Mouse (Mus musculus) embryonic facial prominence, embryonic 13.5 days (tissue): Measurements from ENCODE around the gene Ccdc115. TPM values are rescaled to one million over a fixed set of nuclear protein-coding genes. Genes with fewer than 3 reads are reported as not detected.

Experiments
- ATAC-seq: fragments of 200-750 bp; cut with Nextera tagmentation; 2 replicates; pipeline ENCODE4 v1.8.0; 2017; ENCODE audit warnings: low read depth; ENCODE audit not compliant: insufficient number of reproducible peaks, insufficient read depth, low FRiP score, low TSS enrichment
- H3K27ac ChIP-seq: fragments of 300-500 bp; sonication (generic); 2 replicates; pipeline ENCODE4 v1.5.1; 2015; ENCODE audit warnings: moderate library complexity, mild to moderate bottlenecking, inconsistent platforms
- H3K27me3 ChIP-seq: fragments of 300-500 bp; sonication (generic); 2 replicates; pipeline ENCODE4 v1.6.1; 2015; ENCODE audit warnings: mild to moderate bottlenecking, inconsistent platforms
- H3K36me3 ChIP-seq: fragments of 300-500 bp; sonication (generic); 2 replicates; pipeline ENCODE4 v1.6.1; 2015; ENCODE audit warnings: mild to moderate bottlenecking, inconsistent platforms
- H3K4me1 ChIP-seq: fragments of 300-500 bp; sonication (generic); 2 replicates; pipeline ENCODE4 v1.6.1; 2015; ENCODE audit warnings: inconsistent platforms
- H3K4me2 ChIP-seq: fragments of 300-500 bp; sonication (generic); 2 replicates; pipeline ENCODE4 v1.6.1; 2015; ENCODE audit warnings: moderate library complexity, mild to moderate bottlenecking, inconsistent platforms
- H3K4me3 ChIP-seq: fragments of 300-500 bp; sonication (generic); 2 replicates; pipeline ENCODE4 v1.5.1; 2015; ENCODE audit warnings: mild to moderate bottlenecking, inconsistent platforms
- H3K9ac ChIP-seq: fragments of 300-500 bp; sonication (generic); 2 replicates; pipeline ENCODE4 v1.6.1; 2015; ENCODE audit warnings: mild to moderate bottlenecking, inconsistent platforms
- H3K9me3 ChIP-seq: fragments of 300-500 bp; sonication (generic); 2 replicates; pipeline ENCODE4 v1.6.1; 2016; ENCODE audit warnings: inconsistent platforms
- WGBS: fragments of 180-500 bp; shearing (Covaris S2); methylation state at CpG from one replicate; pipeline ENCODE4 v1.1.7; 2015; ENCODE audit warnings: mixed read lengths; 5-methylcytosine and 5-hydroxymethylcytosine counted together
- microRNA-seq: library from miRNA; unstranded; fragments of <30 nt; microRNA quantifications from one replicate; pipeline ENCODE4, GENCODE M21; 2016
- polyA plus RNA-seq: library from polyadenylated mRNA; unstranded; fragments of >200 nt; fragmentation: Nextera tagmentation; extraction: Ambion mirVana; gene quantifications from 2 replicates; pipeline ENCODE4 v1.2.1, GENCODE M21; 2015

The Ccdc115 gene
- polyA plus RNA-seq, 1 experiment from 2014 or later: 49.2 TPM

GRCm38 (mm10) chr1:34396321-34396720 lies 43.2 kb downstream of the Ccdc115 start:
- WGBS: 89% methylated on average over 4 of the region's 4 CpGs
- Histone ChIP-seq H3K4me2 (no peak overlapping the region), H3K27me3 (no peaks in the 10 kb centered on the region), H3K9ac (no peak overlapping the region), H3K4me1 (no peaks in the 10 kb centered on the region), H3K4me3 (no peak overlapping the region), H3K36me3 (no peaks in the 10 kb centered on the region), H3K9me3 (no peaks in the 10 kb centered on the region), H3K27ac (no peak overlapping the region)
- no peak for ATAC-seq

GRCm38 (mm10) chr1:34389234-34389891 lies 50.1 kb downstream of the Ccdc115 start:
- no peak for ATAC-seq
- Histone ChIP-seq H3K27me3 (no peaks in the 10 kb centered on the region), H3K4me3 (no peak overlapping the region), H3K9me3 (no peaks in the 10 kb centered on the region), H3K27ac (peak overlapping the region; percentile 64), H3K4me2 (no peak overlapping the region), H3K4me1 (no peaks in the 10 kb centered on the region), H3K36me3 (no peaks in the 10 kb centered on the region), H3K9ac (no peak overlapping the region)
- 72% methylated on average over 6 of the region's 6 CpGs for WGBS

- ATAC-seq: no peak
- 95% methylated on average over 11 of the region's 11 CpGs for WGBS
- no peak overlapping the region for H3K9ac ChIP-seq
- H3K27me3 ChIP-seq: no peaks in the 10 kb centered on the region
- no peaks in the 10 kb centered on the region for H3K9me3 ChIP-seq
- no peak overlapping the region for H3K4me3 ChIP-seq
- no peak overlapping the region for H3K4me2 ChIP-seq
- H3K36me3 ChIP-seq: no peaks in the 10 kb centered on the region
- no peaks in the 10 kb centered on the region for H3K4me1 ChIP-seq
- peak overlapping the region; percentile 62; the same call in 1 of the 2 replicates for H3K27ac ChIP-seq
Measured at GRCm38 (mm10) chr1:34388849-34389233, 50.6 kb downstream of the Ccdc115 start.

GRCm38 (mm10) chr1:34387346-34388327 lies 51.8 kb downstream of the Ccdc115 start:
- H3K4me2 ChIP-seq: no peak overlapping the region
- no peaks in the 10 kb centered on the region for H3K27me3 ChIP-seq
- H3K27ac ChIP-seq: no peak overlapping the region
- no peak overlapping the region for H3K9ac ChIP-seq
- no peak overlapping the region for H3K4me3 ChIP-seq
- H3K9me3 ChIP-seq: no peaks in the 10 kb centered on the region
- ATAC-seq: no peak
- no peaks in the 10 kb centered on the region for H3K36me3 ChIP-seq
- H3K4me1 ChIP-seq: no peaks in the 10 kb centered on the region
- WGBS: 62% methylated on average over 12 of the region's 12 CpGs

Small RNA genes within 50 kb of the gene (microRNA-seq; reads per million reads assigned to microRNA genes)
- 2.2 reads per million, percentile 5 among the genes with 10 or more reads in this experiment for gene Mir5103

Other genes starting within 250 kb of the Ccdc115 start
- 74.0 and 81.5 TPM in 2 replicates for gene Imp4, start 179 bp upstream of the Ccdc115 start, polyA plus RNA-seq
- 12.6 and 17.0 TPM in 2 replicates for gene Ptpn18, start 20.1 kb upstream of the Ccdc115 start, polyA plus RNA-seq
- not detected in 2 replicates for gene Prss39, start 58.7 kb upstream of the Ccdc115 start, polyA plus RNA-seq
- gene Cfc1, start 96.0 kb upstream of the Ccdc115 start, polyA plus RNA-seq: 0.43 and 0.86 TPM in 2 replicates
- 0.14 TPM in 1 of 2 replicates, not detected in the other for gene Prss40, start 121.3 kb upstream of the Ccdc115 start, polyA plus RNA-seq
- gene Amer3, start 140.0 kb upstream of the Ccdc115 start, polyA plus RNA-seq: 0.25 and 0.32 TPM in 2 replicates